Mouse (Mus musculus) intestine, embryonic 15.5 days (tissue): ENCODE measurements around the gene Trpv2. TPM values are rescaled to one million over a fixed set of nuclear protein-coding genes. Genes with fewer than 3 reads are reported as not detected.

Source experiments
- ATAC-seq: fragments of 200-750 bp; cut with Nextera tagmentation; 2 replicates; pipeline ENCODE4 v1.8.0; 2017; ENCODE audit warnings: moderate TSS enrichment, moderate library complexity
- H3K27ac ChIP-seq: fragments of 300-500 bp; sonication (generic); 2 replicates; pipeline ENCODE4 v1.5.1; 2015; ENCODE audit warnings: mild to moderate bottlenecking, inconsistent platforms
- H3K27me3 ChIP-seq: fragments of 300-500 bp; sonication (generic); replicated peaks from 2 replicates; pipeline ENCODE4 v1.6.1; 2015; ENCODE audit warnings: inconsistent platforms
- H3K36me3 ChIP-seq: fragments of 300-500 bp; sonication (generic); 2 replicates; pipeline ENCODE4 v1.6.1; 2015; ENCODE audit warnings: inconsistent platforms
- H3K4me1 ChIP-seq: fragments of 300-500 bp; sonication (generic); replicated peaks from 2 replicates; pipeline ENCODE4 v1.6.1; 2015; ENCODE audit warnings: inconsistent platforms
- H3K4me2 ChIP-seq: fragments of 300-500 bp; sonication (generic); replicated peaks from 2 replicates; pipeline ENCODE4 v1.6.1; 2015; ENCODE audit warnings: mild to moderate bottlenecking, inconsistent platforms
- H3K4me3 ChIP-seq: fragments of 300-500 bp; sonication (generic); replicated peaks from 2 replicates; pipeline ENCODE4 v1.5.1; 2015; ENCODE audit warnings: inconsistent platforms
- H3K9ac ChIP-seq: fragments of 300-500 bp; sonication (generic); 2 replicates; pipeline ENCODE4 v1.6.1; 2015; ENCODE audit warnings: inconsistent platforms
- H3K9me3 ChIP-seq: fragments of 300-500 bp; sonication (generic); 2 replicates; pipeline ENCODE4 v1.6.1; 2016; ENCODE audit warnings: inconsistent platforms
- WGBS: fragments of 180-500 bp; shearing (Covaris S2); methylation state at CpG from one replicate; pipeline ENCODE4 v1.1.7; 2015; 5-methylcytosine and 5-hydroxymethylcytosine counted together
- polyA plus RNA-seq: library from polyadenylated mRNA; unstranded; fragments of >200 nt; fragmentation: Nextera tagmentation; extraction: Ambion mirVana; gene quantifications from 2 replicates; pipeline ENCODE4 v1.2.1, GENCODE M21; 2015

Gene Trpv2
- polyA plus RNA-seq, 1 experiment from 2014 or later = 10.7 TPM

DNA sequence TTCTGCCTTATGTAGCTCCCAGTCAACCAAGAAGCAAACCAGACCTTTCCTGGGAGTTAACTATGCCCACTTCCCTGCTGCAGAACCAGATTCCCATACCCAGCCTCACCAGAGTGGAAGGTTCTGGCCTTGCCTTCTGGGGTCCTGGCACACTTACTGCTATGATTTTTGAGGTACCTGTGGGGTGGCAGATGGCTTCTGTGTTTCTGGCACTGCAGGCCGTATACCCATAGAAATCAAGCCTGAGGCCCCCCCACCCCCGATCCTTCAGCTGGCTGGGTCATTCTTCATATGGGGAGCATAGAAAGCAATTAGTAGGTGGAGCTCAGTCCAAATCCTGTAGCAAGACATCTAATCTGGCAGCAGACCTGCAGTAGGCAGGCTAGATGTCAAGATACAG is 16.7 kb downstream of the Trpv2 start:
- Histone ChIP-seq H3K27ac (no peak overlapping the region), H3K4me2 (no peak overlapping the region), H3K9ac (no peak overlapping the region), H3K4me3 (no peak overlapping the region), H3K36me3 (no peaks in the 10 kb centered on the region), H3K27me3 (no peaks in the 10 kb centered on the region), H3K9me3 (no peaks in the 10 kb centered on the region), H3K4me1 (peaks cover 5% of the 10 kb centered on the region)
- 84% methylated on average over 2 of the region's 2 CpGs for WGBS
- ATAC-seq = no peak

DNA sequence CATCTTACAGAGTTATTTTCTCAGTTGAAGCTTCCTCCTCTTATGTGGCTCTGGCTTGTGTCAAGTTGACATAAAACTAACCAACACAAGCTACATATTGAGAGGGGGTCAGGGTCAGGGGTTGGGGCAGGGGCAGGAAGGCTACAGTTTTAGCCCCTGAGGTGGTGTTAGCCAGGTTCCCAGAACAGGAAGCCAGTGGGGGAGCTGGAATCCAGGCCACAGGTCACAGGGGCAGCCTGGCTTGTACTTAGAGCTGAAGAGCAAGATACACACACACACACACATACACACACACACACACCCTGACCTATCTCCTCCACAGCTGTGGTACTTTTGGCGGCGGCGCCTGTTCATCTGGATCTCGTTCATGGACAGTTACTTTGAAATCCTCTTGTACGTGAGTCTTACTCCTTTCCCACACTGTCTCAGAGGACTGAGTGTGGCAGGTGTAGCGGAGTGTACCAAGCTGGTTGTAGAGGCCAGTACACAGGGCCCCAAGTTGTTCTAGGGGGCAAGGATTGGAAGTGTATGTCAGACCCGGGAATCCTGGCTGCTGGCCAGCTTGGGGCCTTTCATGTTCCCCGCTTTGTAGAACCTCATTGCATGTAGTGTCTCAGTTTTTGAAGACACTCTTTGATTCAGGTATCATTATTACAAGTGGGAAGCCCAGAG is 17.8 kb downstream of the Trpv2 start:
- Histone ChIP-seq H3K27me3 (no peaks in the 10 kb centered on the region), H3K9ac (no peak overlapping the region), H3K4me1 (peaks cover 5% of the 10 kb centered on the region), H3K27ac (no peak overlapping the region), H3K36me3 (no peaks in the 10 kb centered on the region), H3K4me2 (no peak overlapping the region), H3K4me3 (no peak overlapping the region), H3K9me3 (no peaks in the 10 kb centered on the region)
- peak; percentile 39; the same call in 1 of the 2 replicates for ATAC-seq
- WGBS = 44% methylated on average over 8 of the region's 8 CpGs

DNA sequence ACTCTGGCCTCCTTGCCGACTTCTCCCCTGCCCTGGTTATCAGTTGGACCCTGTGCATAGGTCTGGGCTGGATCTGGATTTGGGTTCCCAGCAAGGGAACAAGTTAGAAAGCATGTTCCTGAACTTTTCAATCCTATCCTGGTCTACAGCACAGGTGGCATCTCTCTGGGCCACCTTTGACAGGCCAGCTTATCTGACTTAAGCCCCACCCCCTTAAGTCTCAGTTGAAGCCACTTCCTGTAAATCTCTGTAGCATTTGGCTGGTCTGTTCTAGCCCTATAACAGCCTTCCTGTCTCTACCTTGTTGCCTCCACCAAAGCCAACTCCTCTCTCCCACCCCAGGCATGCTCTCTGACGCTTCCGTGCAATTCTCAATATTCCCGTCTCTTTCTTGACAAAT is 24.3 kb downstream of the Trpv2 start:
- Histone ChIP-seq H3K4me2 (no peak overlapping the region), H3K9me3 (no peaks in the 10 kb centered on the region), H3K36me3 (no peaks in the 10 kb centered on the region), H3K27ac (no peak overlapping the region), H3K4me1 (no peaks in the 10 kb centered on the region; the same call in 1 of the 2 replicates), H3K27me3 (no peaks in the 10 kb centered on the region), H3K9ac (no peak overlapping the region), H3K4me3 (no peak overlapping the region)
- ATAC-seq = no peak
- WGBS = 66% methylated on average over 4 of the region's 4 CpGs

DNA sequence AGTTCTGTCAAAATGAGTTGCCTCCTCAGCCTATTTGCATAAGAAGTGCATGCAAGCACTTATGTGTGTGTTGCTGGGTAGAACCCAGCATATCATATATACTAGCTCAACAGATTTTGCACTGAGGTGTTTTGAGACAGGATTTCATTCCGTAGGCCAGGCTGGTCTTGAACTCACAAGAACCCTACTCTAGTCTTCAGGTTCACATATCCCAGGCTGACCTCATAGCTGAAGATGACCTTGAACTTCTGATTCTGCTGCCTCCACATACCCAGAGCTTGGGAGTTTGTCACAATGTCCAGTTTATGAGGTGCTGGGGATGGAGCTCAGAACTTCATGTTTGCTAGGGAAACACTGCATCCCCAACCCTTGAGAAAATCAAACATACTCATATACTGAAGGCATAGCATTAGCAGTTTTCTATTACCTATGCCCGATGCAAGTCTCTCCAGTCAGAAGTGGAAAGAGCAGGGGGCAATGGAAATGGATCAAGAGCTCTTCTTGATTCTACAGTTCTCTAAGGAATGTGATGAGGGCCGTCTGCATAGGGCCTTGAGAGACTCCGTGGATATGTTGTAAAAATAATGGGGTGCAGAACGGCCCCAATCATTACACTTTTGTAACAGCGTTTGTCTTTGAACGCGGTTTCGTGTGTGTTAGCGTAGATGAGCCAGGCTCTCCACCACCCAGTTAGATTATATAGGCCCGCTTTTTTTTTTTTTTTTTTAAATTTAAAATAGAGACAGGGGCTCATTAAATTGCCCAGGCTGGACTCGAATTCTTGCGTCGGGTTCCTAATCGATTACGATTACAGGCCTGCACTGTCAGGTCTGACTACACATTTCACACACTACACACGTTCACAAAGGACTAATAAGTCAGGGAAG is 27.7 kb downstream of the Trpv2 start:
- WGBS = 13% methylated on average over 17 of the region's 17 CpGs
- Histone ChIP-seq H3K9me3 (no peaks in the 10 kb centered on the region), H3K9ac (peak overlapping the region; percentile 42), H3K4me1 (peaks cover 18% of the 10 kb centered on the region), H3K36me3 (peaks cover 16% of the 10 kb centered on the region), H3K27me3 (no peaks in the 10 kb centered on the region), H3K27ac (peak overlapping the region; percentile 92), H3K4me3 (peak overlapping the region; percentile 68), H3K4me2 (peak overlapping the region; percentile 54)
- no peak; the same call in none of the 2 replicates for ATAC-seq

GRCm38 (mm10) chr11:62602619-62603311 is 28.5 kb downstream of the Trpv2 start:
- peak overlapping the region; percentile 68 for H3K4me2 ChIP-seq
- H3K9me3 ChIP-seq = no peaks in the 10 kb centered on the region
- peak; percentile 93 for ATAC-seq
- H3K36me3 ChIP-seq = peaks cover 20% of the 10 kb centered on the region
- no peaks in the 10 kb centered on the region for H3K27me3 ChIP-seq
- WGBS = under 1% methylated on average over 58 of the region's 58 CpGs
- H3K4me1 ChIP-seq = peaks cover 18% of the 10 kb centered on the region
- H3K9ac ChIP-seq = peak overlapping the region; percentile 96
- H3K4me3 ChIP-seq = peak overlapping the region; percentile 68
- peak overlapping the region; percentile 92 for H3K27ac ChIP-seq

DNA sequence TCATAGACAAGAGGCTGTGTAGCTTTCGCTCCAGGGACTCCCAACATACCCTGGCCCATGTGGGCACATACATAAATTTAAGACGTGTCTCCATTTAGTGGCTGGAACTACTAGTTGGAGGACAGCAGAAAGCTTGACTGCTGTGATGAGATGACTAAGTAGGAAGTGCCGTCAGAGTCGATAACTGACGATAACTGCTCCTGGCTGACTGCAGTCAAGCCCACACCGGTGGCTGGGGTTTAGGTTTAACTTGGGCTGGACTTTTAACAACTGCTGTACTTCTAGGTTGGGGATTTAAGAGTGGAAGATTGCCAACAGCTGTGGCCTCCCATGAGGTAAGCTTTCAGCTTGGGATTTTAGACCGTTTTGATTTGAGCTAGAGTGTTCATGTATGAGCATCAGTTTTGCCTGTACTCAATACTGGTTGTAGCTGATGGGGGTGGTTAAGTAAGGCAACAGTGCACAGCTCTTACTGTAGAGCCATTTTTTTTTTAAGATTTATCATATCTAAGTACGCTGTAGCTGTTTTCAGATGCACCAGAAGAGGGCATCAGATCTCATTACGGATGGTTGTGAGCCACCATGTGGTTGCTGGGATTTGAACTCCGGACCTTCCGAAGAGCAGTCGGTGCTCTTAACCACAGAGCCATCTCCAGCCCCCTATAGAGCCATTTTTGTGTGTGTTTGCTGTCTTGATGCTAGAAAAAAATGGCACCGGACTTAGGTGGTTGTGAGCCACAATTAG is 29.2 kb downstream of the Trpv2 start:
- ATAC-seq = peak; percentile 1; the same call in 1 of the 2 replicates
- Histone ChIP-seq H3K9me3 (no peaks in the 10 kb centered on the region), H3K27ac (peak overlapping the region; percentile 92), H3K9ac (peak overlapping the region; percentile 96), H3K36me3 (peaks cover 23% of the 10 kb centered on the region), H3K4me2 (peak overlapping the region; percentile 68), H3K4me1 (peaks cover 18% of the 10 kb centered on the region), H3K4me3 (peak overlapping the region; percentile 68), H3K27me3 (no peaks in the 10 kb centered on the region)
- WGBS = under 1% methylated on average over 13 of the region's 13 CpGs

DNA sequence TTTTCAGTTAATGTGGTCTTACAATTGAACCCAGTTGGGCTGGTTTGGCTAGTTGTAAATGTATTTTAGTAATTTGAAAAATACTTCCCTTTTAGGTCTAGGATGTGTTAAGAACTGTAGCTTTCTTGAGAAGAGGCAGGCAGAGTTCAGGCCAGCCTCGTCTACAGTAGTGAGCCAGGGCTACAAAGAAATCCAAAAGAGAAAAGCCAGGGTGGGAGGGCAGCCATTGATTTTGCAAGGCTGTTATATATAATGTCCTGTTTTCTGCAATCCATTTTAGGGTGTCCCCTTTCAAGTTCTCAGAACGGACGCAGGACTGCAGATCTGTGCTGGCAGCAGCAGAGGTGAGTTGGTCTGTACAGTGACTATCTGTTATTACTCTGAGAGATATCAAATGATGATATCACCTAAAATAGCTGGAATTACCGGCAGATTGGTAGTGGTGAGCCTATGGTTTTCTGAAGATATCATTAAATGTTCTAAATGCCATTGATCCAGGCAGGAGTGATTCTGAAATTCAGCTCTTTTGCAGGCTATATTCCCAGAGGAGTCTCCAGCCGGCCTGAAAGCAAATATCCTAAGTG is 29.9 kb downstream of the Trpv2 start:
- no peaks in the 10 kb centered on the region for H3K9me3 ChIP-seq

GRCm38 (mm10) chr11:62604886-62605618 is 30.8 kb downstream of the Trpv2 start:
- no peaks in the 10 kb centered on the region for H3K27me3 ChIP-seq
- H3K4me2 ChIP-seq = peak overlapping the region; percentile 68
- H3K4me3 ChIP-seq = peak overlapping the region; percentile 68
- no peak for ATAC-seq
- H3K36me3 ChIP-seq = peaks cover 28% of the 10 kb centered on the region
- H3K27ac ChIP-seq = peak overlapping the region; percentile 92; the same call in 1 of the 2 replicates
- H3K4me1 ChIP-seq = peaks cover 18% of the 10 kb centered on the region
- H3K9ac ChIP-seq = peak overlapping the region; percentile 23
- no peaks in the 10 kb centered on the region for H3K9me3 ChIP-seq
- 24% methylated on average over 3 of the region's 3 CpGs for WGBS

More for the DNA sequence above, 29.9 kb downstream of the Trpv2 start:
- no peak for ATAC-seq
- Histone ChIP-seq H3K4me1 (peaks cover 18% of the 10 kb centered on the region), H3K4me3 (peak overlapping the region; percentile 68), H3K9ac (peak overlapping the region; percentile 96), H3K27ac (peak overlapping the region; percentile 92), H3K4me2 (peak overlapping the region; percentile 68), H3K27me3 (no peaks in the 10 kb centered on the region), H3K36me3 (peaks cover 25% of the 10 kb centered on the region)
- WGBS = 16% methylated on average over 5 of the region's 5 CpGs

DNA sequence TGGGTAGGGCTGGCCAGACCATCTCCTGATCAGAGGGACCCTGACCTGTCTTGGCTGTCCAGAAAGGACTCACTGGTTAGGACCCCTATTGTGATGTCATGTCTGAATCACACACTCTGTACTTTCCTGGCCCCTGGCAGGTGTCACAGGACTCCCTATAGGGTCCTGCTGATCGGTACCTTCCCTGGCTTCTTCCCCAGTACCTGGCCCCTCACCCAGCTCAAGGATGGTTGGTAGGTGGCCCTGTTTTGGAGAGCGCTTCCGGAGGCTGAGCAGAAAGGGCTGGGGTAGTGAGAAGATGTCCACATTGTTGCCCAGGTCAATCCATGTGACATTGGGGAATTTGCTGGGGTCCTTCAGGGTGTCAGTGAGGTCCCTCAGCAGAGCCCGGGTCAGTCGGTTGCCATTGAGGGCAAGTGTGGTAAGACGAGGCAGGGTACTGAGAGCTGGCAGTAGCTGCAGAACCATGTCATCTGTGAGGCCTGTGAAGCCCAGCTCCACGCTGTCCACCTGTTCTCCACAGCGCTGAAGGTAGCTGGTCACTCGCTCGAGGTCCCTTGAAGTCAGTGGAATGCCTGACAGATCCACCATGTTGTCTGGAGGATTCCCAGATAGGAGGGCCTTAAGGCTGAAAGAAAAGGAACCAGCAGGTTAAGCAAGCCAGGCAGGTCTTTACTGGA is 31.5 kb downstream of the Trpv2 start:
- peak; percentile 10; the same call in 1 of the 2 replicates for ATAC-seq
- peak overlapping the region; percentile 68; the same call in 1 of the 2 replicates for H3K4me3 ChIP-seq
- H3K27ac ChIP-seq = peak overlapping the region; percentile 92
- peaks cover 28% of the 10 kb centered on the region for H3K36me3 ChIP-seq
- peak overlapping the region; percentile 23; the same call in 1 of the 2 replicates for H3K9ac ChIP-seq
- 49% methylated on average over 10 of the region's 10 CpGs for WGBS
- no peaks in the 10 kb centered on the region for H3K27me3 ChIP-seq
- no peaks in the 10 kb centered on the region for H3K9me3 ChIP-seq
- peak overlapping the region; percentile 68 for H3K4me2 ChIP-seq
- peaks cover 18% of the 10 kb centered on the region for H3K4me1 ChIP-seq

GRCm38 (mm10) chr11:62606299-62607169 is 32.2 kb downstream of the Trpv2 start:
- no peaks in the 10 kb centered on the region for H3K27me3 ChIP-seq
- no peak overlapping the region for H3K27ac ChIP-seq
- peak overlapping the region; percentile 68; the same call in 1 of the 2 replicates for H3K4me2 ChIP-seq
- no peaks in the 10 kb centered on the region for H3K9me3 ChIP-seq
- H3K36me3 ChIP-seq = peaks cover 28% of the 10 kb centered on the region
- peaks cover 18% of the 10 kb centered on the region for H3K4me1 ChIP-seq
- whole genome bisulfite sequencing = 53% methylated on average over 10 of the region's 10 CpGs
- H3K4me3 ChIP-seq = no peak overlapping the region
- no peak for ATAC-seq
- no peak overlapping the region for H3K9ac ChIP-seq
